Mouse (Mus musculus) lung, embryonic 14.5 days (tissue): ENCODE data around the gene Abcd4. TPM values are rescaled to one million over a fixed set of nuclear protein-coding genes. Genes with fewer than 3 reads are reported as not detected.

Experiments used
- ATAC-seq: fragments of 200-750 bp; cut with Nextera tagmentation; 2 replicates; pipeline ENCODE4 v1.8.0; 2017; ENCODE audit warnings: mild to moderate bottlenecking, moderate TSS enrichment, moderate library complexity; ENCODE audit not compliant: insufficient read depth
- DNase-seq: peaks from one replicate; pipeline ENCODE4 v3.0.0-alpha.2; 2015
- H3K27ac ChIP-seq: fragments of 300-500 bp; sonication (generic); 2 replicates; pipeline ENCODE4 v1.5.1; 2014; ENCODE audit warnings: low read depth, mild to moderate bottlenecking, moderate library complexity
- H3K27me3 ChIP-seq: fragments of 300-500 bp; sonication (generic); 2 replicates; pipeline ENCODE4 v1.6.1; 2014; ENCODE audit warnings: low read length, control low read depth; ENCODE audit not compliant: insufficient read depth
- H3K36me3 ChIP-seq: fragments of 300-500 bp; sonication (generic); 2 replicates; pipeline ENCODE4 v1.6.1; 2014; ENCODE audit warnings: control low read depth; ENCODE audit not compliant: insufficient read depth
- H3K4me1 ChIP-seq: fragments of 300-500 bp; sonication (generic); 2 replicates; pipeline ENCODE4 v1.6.1; 2014; ENCODE audit warnings: antibody characterized with exemption, control low read depth; ENCODE audit not compliant: insufficient read depth
- H3K4me2 ChIP-seq: fragments of 300-500 bp; sonication (generic); 2 replicates; pipeline ENCODE4 v1.6.1; 2014; ENCODE audit warnings: mild to moderate bottlenecking
- H3K4me3 ChIP-seq: fragments of 300-500 bp; sonication (generic); 2 replicates; pipeline ENCODE4 v1.5.1; 2014; ENCODE audit warnings: low read depth, low read length
- H3K9ac ChIP-seq: fragments of 300-500 bp; sonication (generic); 2 replicates; pipeline ENCODE4 v1.6.1; 2014
- H3K9me3 ChIP-seq: fragments of 300-500 bp; sonication (generic); 2 replicates; pipeline ENCODE4 v1.6.1; 2016; ENCODE audit warnings: low read depth, low read length, control low read depth
- CTCF ChIP-seq: IDR thresholded peaks from 2 replicates; pipeline ENCODE4 v1.5.1; 2016; ENCODE audit warnings: antibody characterized with exemption, low read depth
- WGBS: fragments of 180-500 bp; shearing (Covaris S2); extraction: QIAGEN DNeasy Blood & Tissue Kit; methylation state at CpG from one replicate; pipeline ENCODE4 v1.1.7; 2014; 5-methylcytosine and 5-hydroxymethylcytosine counted together
- polyA plus RNA-seq: library from polyadenylated mRNA; unstranded; fragments of >200 nt; fragmentation: Nextera tagmentation; extraction: Ambion mirVana; gene quantifications from 2 replicates; pipeline ENCODE4 v1.2.1, GENCODE M21; 2014

The Abcd4 gene
- polyA plus RNA-seq, 1 experiment from 2014 or later: 11.3 TPM

- Histone ChIP-seq H3K9me3 (no peaks in the 10 kb centered on the region), H3K36me3 (no peaks in the 10 kb centered on the region), H3K4me1 (no peaks in the 10 kb centered on the region), H3K27me3 (peaks cover 6% of the 10 kb centered on the region; the same call in 1 of the 2 replicates), H3K27ac (no peak overlapping the region), H3K4me2 (no peak overlapping the region), H3K9ac (no peak overlapping the region), H3K4me3 (no peak overlapping the region)
- no peak; the same call in 1 of the 2 replicates for TF ChIP-seq CTCF
- DNase-seq: no peak
- 49% methylated on average over 4 of the region's 4 CpGs for WGBS
- ATAC-seq: no peak
These were observed 54.7 kb downstream of the Abcd4 start for GRCm38 (mm10) chr12:84562558-84562957.

GRCm38 (mm10) chr12:84555218-84555617 is 62.0 kb downstream of the Abcd4 start:
- Histone ChIP-seq H3K9me3 (no peaks in the 10 kb centered on the region), H3K27ac (no peak overlapping the region), H3K9ac (no peak overlapping the region), H3K27me3 (no peaks in the 10 kb centered on the region), H3K4me3 (no peak overlapping the region), H3K4me1 (no peaks in the 10 kb centered on the region), H3K4me2 (no peak overlapping the region), H3K36me3 (no peaks in the 10 kb centered on the region)
- no peak for DNase-seq
- 53% methylated on average over 8 of the region's 8 CpGs for WGBS
- no peak for TF ChIP-seq CTCF
- no peak for ATAC-seq

Other genes starting within 250 kb of the Abcd4 start
- gene Entpd5, start 208.4 kb downstream of the Abcd4 start, polyA plus RNA-seq: 15.4 and 18.0 TPM in 2 replicates
- 0.96 and 1.5 TPM in 2 replicates for gene Bbof1, start 208.3 kb downstream of the Abcd4 start, polyA plus RNA-seq
- gene Rnf113a2, start 200.2 kb downstream of the Abcd4 start, polyA plus RNA-seq: 21.1 and 22.1 TPM in 2 replicates
- 32.8 and 35.4 TPM in 2 replicates for gene Aldh6a1, start 166.4 kb downstream of the Abcd4 start, polyA plus RNA-seq
- gene Lin52, start 166.0 kb downstream of the Abcd4 start, polyA plus RNA-seq: 21.8 and 22.5 TPM in 2 replicates
- gene Vsx2, start 47.7 kb downstream of the Abcd4 start, polyA plus RNA-seq: 0.05 TPM in 1 of 2 replicates, not detected in the other
- gene Vrtn, start 23.6 kb upstream of the Abcd4 start, polyA plus RNA-seq: not detected in 2 replicates
- not detected in 2 replicates for gene Syndig1l, start 81.4 kb upstream of the Abcd4 start, polyA plus RNA-seq
- 106 and 107 TPM in 2 replicates for gene Npc2, start 155.7 kb upstream of the Abcd4 start, polyA plus RNA-seq
- gene Isca2, start 155.8 kb upstream of the Abcd4 start, polyA plus RNA-seq: 126 and 131 TPM in 2 replicates